Mouse (Mus musculus) liver, postnatal 0 days (tissue): ENCODE data around the gene Rpl28.

Experiments used
- CTCF ChIP-seq: sonication (generic); IDR thresholded peaks from 2 replicates; pipeline ENCODE4 v1.5.1; 2016; ENCODE audit warnings: antibody characterized with exemption, low read depth
- EP300 ChIP-seq: IDR thresholded peaks from 2 replicates; pipeline ENCODE4 v1.6.1; 2016; ENCODE audit warnings: antibody characterized with exemption, low read depth, mild to moderate bottlenecking

- no peak for TF ChIP-seq CTCF
- TF ChIP-seq EP300, result no peak
Measured at GRCm38 (mm10) chr7:4813105-4813791, 20.6 kb downstream of the Rpl28 start.
